Mouse (Mus musculus): ENCODE measurements around the gene Zan. TPM values are rescaled to one million over a fixed set of nuclear protein-coding genes. Genes with fewer than 3 reads are reported as not detected.

Zan gene
- polyA plus RNA-seq, 1 experiment: not detected

DNA sequence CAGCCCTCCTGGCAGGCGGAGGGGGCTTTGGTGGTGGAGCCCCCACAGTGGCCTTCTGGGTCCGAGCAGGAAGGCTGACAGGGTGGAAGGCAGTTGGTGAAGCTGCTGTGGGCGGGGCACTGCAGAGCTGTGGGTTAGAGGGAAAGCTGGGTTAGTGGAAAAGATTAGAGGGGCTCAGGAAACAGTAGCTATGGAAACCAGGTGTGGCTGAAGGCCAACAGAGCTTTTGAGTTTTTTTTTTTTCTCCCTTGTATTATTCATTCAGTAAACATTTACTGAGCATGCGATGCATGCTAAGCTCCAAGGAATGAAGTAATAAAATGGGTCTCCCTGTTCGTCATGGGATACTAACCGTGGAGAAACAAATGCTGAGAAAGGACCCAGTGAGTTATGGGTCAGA, 51.2 kb downstream of the Zan start:
- no peak overlapping the region for H3K4me3 ChIP-seq (replicated peaks)
- H3K9me3 ChIP-seq: no peaks in the 10 kb centered on the region
- H3K36me3 ChIP-seq (replicated peaks; ENCODE audit: low read length): no peaks in the 10 kb centered on the region
- peaks cover 52% of the 10 kb centered on the region for H3K27me3 ChIP-seq (replicated peaks)
- TF ChIP-seq FLI1 (IDR thresholded peaks at IDR 0.05; ENCODE audit: low read length) (no peak), GATA1 (IDR thresholded peaks at IDR 0.05; ENCODE audit: borderline replicate concordance, low read length) (no peak)
- peaks cover 8% of the 10 kb centered on the region for H3K4me1 ChIP-seq

DNA sequence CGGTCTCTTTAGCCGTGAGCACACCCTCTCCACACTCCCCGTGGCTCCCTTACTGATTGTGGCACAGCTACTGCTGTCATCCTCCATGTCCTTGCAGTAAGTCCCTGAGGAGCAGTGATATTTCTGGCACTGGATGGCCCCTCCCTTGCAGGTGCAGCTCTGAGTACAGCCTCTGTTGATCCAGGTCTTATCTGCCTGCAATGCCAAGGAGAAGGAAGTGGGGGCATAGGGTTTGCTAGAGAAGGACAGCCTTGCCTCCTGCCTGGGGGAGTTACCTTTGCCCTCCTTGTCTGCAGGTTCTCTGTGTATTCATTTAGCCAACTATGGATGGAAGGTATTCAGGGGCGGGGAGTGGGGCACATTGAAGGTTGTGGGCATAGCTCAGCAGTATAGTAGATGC, 57.0 kb downstream of the Zan start:
- no peaks in the 10 kb centered on the region for H3K36me3 ChIP-seq (replicated peaks; ENCODE audit: low read length)
- no peaks in the 10 kb centered on the region for H3K9me3 ChIP-seq
- H3K27me3 ChIP-seq (replicated peaks): peaks cover 48% of the 10 kb centered on the region
- TF ChIP-seq GATA1 (IDR thresholded peaks at IDR 0.05; ENCODE audit: borderline replicate concordance, low read length): no peak
- TF ChIP-seq FLI1 (IDR thresholded peaks at IDR 0.05; ENCODE audit: low read length): no peak
- no peak overlapping the region for H3K4me3 ChIP-seq (replicated peaks)
- peaks cover 6% of the 10 kb centered on the region for H3K4me1 ChIP-seq

DNA sequence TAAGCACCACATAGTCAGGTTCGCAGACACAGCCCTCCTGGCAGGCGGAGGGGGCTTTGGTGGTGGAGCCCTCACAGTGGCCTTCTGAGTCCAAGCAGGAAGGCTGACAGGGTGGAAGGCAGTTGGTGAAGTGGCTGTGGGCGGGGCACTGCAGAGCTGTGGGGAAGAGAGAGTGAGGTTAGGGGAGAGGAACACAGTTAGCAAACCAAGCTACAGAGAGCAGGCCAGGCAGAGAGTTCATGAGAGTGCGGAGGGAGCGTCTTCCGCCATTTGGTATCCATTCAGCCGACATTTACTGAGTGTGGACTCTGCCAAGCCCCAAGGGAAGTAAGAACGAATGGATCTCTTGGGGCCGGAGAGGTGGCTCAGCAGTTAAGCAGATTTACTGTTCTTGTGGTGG, 57.8 kb downstream of the Zan start:
- H3K36me3 ChIP-seq (replicated peaks; ENCODE audit: low read length): no peaks in the 10 kb centered on the region
- TF ChIP-seq GATA1 (IDR thresholded peaks at IDR 0.05; ENCODE audit: borderline replicate concordance, low read length) (no peak), FLI1 (IDR thresholded peaks at IDR 0.05; ENCODE audit: low read length) (no peak)
- H3K27me3 ChIP-seq (replicated peaks): peaks cover 46% of the 10 kb centered on the region
- no peaks in the 10 kb centered on the region for H3K4me1 ChIP-seq
- no peak overlapping the region for H3K4me3 ChIP-seq (replicated peaks)
- no peaks in the 10 kb centered on the region for H3K9me3 ChIP-seq

DNA sequence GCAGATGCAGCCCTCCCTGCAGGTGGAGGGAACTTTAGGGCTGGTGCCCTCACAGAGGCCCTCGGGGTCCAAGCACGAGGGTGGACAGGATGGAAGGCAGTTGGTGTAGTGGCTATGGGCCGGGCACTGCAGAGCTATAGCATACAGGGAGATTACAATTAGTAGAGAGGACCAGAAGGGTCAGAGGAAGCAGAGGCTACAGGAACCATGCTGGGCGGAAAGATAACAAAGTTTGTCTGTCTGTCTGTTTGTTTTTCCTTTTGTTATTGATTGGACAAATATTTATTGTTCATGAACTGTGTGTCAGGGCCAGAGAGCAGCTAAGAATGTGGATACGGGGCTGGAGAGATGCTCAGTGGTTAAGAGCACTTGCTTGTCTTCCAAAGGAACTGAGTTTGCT, 62.6 kb downstream of the Zan start:
- H3K27me3 ChIP-seq (replicated peaks): peaks cover 56% of the 10 kb centered on the region
- TF ChIP-seq FLI1 (IDR thresholded peaks at IDR 0.05; ENCODE audit: low read length) (no peak), GATA1 (IDR thresholded peaks at IDR 0.05; ENCODE audit: borderline replicate concordance, low read length) (no peak)

DNA sequence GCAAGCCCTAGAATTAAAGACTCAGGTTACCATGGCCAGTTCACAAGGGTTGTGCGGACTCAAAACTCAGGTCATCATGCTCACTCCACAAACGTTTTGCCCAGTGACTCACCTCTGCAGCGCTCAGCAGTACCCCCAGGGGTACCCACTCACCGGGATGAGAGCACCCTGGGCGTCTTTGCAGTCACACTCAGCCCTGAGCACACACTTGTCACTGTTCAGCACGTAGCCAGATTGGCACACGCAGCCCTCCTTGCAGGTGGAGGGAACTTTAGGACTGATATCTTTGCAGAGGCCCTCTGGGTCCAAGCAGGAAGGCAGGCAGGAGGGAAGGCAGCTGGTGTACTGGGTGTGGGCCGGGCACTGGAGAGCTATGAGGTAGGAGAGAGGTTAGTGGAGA, 65.6 kb downstream of the Zan start:
- Histone ChIP-seq H3K36me3 (replicated peaks; ENCODE audit: low read length) (no peaks in the 10 kb centered on the region), H3K9me3 (no peaks in the 10 kb centered on the region), H3K4me3 (replicated peaks) (no peak overlapping the region), H3K4me1 (peaks cover 3% of the 10 kb centered on the region; the same call in 1 of the 2 replicates), H3K27me3 (replicated peaks) (peaks cover 60% of the 10 kb centered on the region)
- TF ChIP-seq GATA1 (IDR thresholded peaks at IDR 0.05; ENCODE audit: borderline replicate concordance, low read length): no peak
- no peak for TF ChIP-seq FLI1 (IDR thresholded peaks at IDR 0.05; ENCODE audit: low read length)

More for the DNA sequence above, 62.6 kb downstream of the Zan start:
- Histone ChIP-seq H3K4me1 (no peaks in the 10 kb centered on the region), H3K9me3 (no peaks in the 10 kb centered on the region), H3K36me3 (replicated peaks; ENCODE audit: low read length) (no peaks in the 10 kb centered on the region), H3K4me3 (replicated peaks) (no peak overlapping the region)

DNA sequence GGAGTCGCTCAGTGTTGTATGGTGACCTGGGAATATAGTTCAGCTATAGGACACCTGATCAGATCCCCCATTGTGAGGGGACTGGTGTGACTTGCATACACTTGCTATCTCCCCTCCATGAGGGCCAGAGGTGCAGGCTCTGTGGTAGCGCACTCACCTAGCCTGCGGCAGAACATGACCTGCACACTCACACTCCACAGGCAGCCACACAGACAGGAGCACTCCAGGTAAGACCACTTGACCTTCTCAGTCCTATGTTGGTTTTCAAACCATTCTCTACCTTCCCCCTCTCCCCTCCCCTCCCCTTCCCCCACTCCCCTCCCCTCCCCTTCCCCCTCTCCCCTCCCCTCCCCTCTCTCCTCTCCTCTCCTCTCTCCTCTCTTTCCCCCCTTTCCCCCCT, 66.3 kb downstream of the Zan start:
- no peak overlapping the region for H3K4me3 ChIP-seq (replicated peaks)
- TF ChIP-seq GATA1 (IDR thresholded peaks at IDR 0.05; ENCODE audit: borderline replicate concordance, low read length) (no peak), FLI1 (IDR thresholded peaks at IDR 0.05; ENCODE audit: low read length) (no peak)
- peaks cover 64% of the 10 kb centered on the region for H3K27me3 ChIP-seq (replicated peaks)
- no peaks in the 10 kb centered on the region for H3K9me3 ChIP-seq
- no peaks in the 10 kb centered on the region for H3K36me3 ChIP-seq (replicated peaks; ENCODE audit: low read length)
- peaks cover 3% of the 10 kb centered on the region; the same call in 1 of the 2 replicates for H3K4me1 ChIP-seq

DNA sequence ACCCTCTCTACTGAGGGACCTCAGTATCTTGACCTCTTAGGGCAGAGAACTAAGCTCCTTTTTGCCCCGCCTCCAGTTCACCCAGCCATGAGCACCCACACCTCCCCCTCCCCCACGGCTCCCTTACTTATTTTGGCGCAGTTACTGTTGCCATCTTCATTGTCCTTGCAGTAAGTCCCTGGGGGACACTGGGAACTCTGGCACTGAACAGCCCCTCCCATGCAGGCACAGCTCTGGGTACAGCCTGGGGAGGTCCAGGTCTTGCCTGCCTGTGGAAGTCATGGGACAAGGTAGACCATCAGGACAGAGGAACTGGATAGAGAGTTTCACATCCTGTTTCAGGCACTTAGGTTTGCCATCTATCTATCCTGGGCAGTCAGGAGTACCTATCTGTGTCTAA, 66.8 kb downstream of the Zan start:
- no peak overlapping the region for H3K4me3 ChIP-seq (replicated peaks)
- TF ChIP-seq GATA1 (IDR thresholded peaks at IDR 0.05; ENCODE audit: borderline replicate concordance, low read length) (no peak), FLI1 (IDR thresholded peaks at IDR 0.05; ENCODE audit: low read length) (no peak)
- no peaks in the 10 kb centered on the region for H3K36me3 ChIP-seq (replicated peaks; ENCODE audit: low read length)
- peaks cover 3% of the 10 kb centered on the region; the same call in 1 of the 2 replicates for H3K4me1 ChIP-seq
- H3K9me3 ChIP-seq: no peaks in the 10 kb centered on the region
- H3K27me3 ChIP-seq (replicated peaks): peaks cover 67% of the 10 kb centered on the region

DNA sequence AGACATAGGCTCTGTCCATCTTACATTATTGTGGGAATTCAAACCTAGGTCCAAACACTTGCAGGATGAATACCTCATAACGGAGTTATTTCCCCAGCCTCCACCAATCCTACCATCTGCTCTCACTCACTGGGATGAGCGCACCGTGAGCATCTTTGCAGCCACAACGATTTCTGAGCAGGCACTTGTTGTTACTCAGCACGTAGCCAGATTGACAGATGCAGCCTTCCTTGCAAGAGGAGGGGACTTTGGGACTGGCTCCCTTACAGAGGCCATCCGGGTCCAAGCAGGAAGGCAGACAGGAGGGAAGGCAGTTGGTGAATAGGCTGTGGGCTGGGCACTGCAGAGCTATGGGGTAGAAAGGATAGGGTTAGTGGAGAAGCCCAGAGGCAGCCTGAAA, 67.4 kb downstream of the Zan start:
- H3K4me1 ChIP-seq: peaks cover 3% of the 10 kb centered on the region; the same call in 1 of the 2 replicates
- H3K4me3 ChIP-seq (replicated peaks): no peak overlapping the region
- H3K36me3 ChIP-seq (replicated peaks; ENCODE audit: low read length): no peaks in the 10 kb centered on the region
- TF ChIP-seq GATA1 (IDR thresholded peaks at IDR 0.05; ENCODE audit: borderline replicate concordance, low read length) (no peak), FLI1 (IDR thresholded peaks at IDR 0.05; ENCODE audit: low read length) (no peak)
- H3K9me3 ChIP-seq: no peaks in the 10 kb centered on the region
- H3K27me3 ChIP-seq (replicated peaks): peaks cover 64% of the 10 kb centered on the region

DNA sequence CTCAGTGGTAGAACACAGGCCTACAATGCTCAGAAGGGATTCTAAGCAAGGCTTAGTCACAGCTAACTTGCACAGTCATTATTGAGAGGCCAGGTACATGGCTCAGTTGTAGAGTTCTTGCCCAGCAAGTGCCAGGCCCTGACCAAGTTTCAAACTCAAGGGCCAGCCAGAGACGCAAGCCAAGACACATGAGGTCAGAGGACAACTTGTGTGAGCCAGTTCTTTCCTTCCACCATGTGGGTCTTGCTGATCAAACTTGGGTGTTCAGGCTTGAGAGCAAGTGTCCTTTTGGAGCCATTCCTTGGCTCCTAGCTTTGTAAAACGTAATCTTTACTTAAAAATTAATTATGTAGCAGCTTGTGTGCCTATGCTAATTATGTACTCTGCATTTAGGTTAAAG, 72.8 kb downstream of the Zan start:
- Histone ChIP-seq H3K4me3 (replicated peaks) (no peak overlapping the region), H3K27me3 (replicated peaks) (peaks cover 45% of the 10 kb centered on the region), H3K9me3 (no peaks in the 10 kb centered on the region), H3K36me3 (replicated peaks; ENCODE audit: low read length) (no peaks in the 10 kb centered on the region), H3K4me1 (peaks cover 3% of the 10 kb centered on the region; the same call in 1 of the 2 replicates)
- TF ChIP-seq FLI1 (IDR thresholded peaks at IDR 0.05; ENCODE audit: low read length): no peak
- TF ChIP-seq GATA1 (IDR thresholded peaks at IDR 0.05; ENCODE audit: borderline replicate concordance, low read length): no peak

DNA sequence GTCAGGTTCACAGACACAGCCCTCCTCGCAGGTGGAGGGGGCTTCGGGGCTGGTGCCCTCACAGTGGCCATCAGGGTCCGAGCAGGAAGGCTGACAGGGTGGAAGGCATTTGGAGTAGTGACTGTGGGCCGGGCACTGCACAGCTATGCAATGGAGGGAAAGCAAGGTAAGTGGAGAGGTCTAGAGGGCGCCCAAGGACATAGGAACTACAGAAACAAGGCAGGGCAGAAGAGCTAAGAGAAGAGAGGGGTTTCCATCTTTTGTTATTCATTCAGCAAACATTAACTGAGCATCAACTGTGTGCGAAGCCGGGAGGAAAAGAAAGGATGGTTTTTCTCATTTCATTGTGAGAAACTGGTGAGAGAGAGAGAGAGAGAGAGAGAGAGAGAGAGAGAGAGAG, 82.4 kb downstream of the Zan start:
- Histone ChIP-seq H3K4me3 (replicated peaks) (no peak overlapping the region), H3K4me1 (peaks cover 2% of the 10 kb centered on the region; the same call in 1 of the 2 replicates), H3K36me3 (replicated peaks; ENCODE audit: low read length) (no peaks in the 10 kb centered on the region), H3K27me3 (replicated peaks) (peaks cover 59% of the 10 kb centered on the region), H3K9me3 (no peaks in the 10 kb centered on the region)
- no peak for TF ChIP-seq GATA1 (IDR thresholded peaks at IDR 0.05; ENCODE audit: borderline replicate concordance, low read length)
- TF ChIP-seq FLI1 (IDR thresholded peaks at IDR 0.05; ENCODE audit: low read length): no peak

DNA sequence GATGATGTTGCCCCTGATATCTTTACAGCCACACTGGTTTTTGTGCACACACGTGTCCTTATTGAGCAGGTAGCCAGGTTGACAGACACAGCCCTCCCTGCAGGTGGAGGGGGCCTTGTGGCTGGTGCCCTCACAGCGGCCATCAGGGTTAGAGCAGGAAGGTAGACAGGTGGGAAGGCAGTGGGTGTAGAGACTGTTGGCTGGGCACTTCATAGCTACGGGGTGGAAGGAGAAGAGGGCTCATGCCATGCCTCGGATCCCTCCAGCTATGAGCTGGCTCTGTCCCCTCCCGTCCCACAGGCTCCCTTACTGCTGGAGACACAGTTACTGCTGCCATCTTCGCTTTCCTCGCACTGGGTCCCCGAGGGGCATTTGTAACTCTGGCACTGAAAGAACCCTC, 85.2 kb downstream of the Zan start:
- peaks cover 59% of the 10 kb centered on the region for H3K27me3 ChIP-seq (replicated peaks)
- no peaks in the 10 kb centered on the region for H3K36me3 ChIP-seq (replicated peaks; ENCODE audit: low read length)
- no peak overlapping the region for H3K4me3 ChIP-seq (replicated peaks)
- TF ChIP-seq GATA1 (IDR thresholded peaks at IDR 0.05; ENCODE audit: borderline replicate concordance, low read length): no peak
- no peak for TF ChIP-seq FLI1 (IDR thresholded peaks at IDR 0.05; ENCODE audit: low read length)
- no peaks in the 10 kb centered on the region for H3K9me3 ChIP-seq
- H3K4me1 ChIP-seq: peaks cover 2% of the 10 kb centered on the region; the same call in 1 of the 2 replicates

Measured in megakaryocyte, embryonic 14.5 days (primary cell).